Mouse (Mus musculus) kidney, adult 2 months (tissue): ENCODE data around the gene Nifk. TPM values are rescaled to one million over a fixed set of nuclear protein-coding genes. Genes with fewer than 3 reads are reported as not detected.

Experiments used
- DNase-seq: peaks from one replicate; pipeline ENCODE4 v3.0.0; 2021
- H3K27ac ChIP-seq: fragments of 200-500 bp; 2 replicates; pipeline ENCODE4 v1.5.1; 2012; ENCODE audit warnings: low read depth, low read length, control low read depth, inconsistent platforms; ENCODE audit not compliant: insufficient read depth
- H3K27me3 ChIP-seq: fragments of 200-500 bp; replicated peaks from 2 replicates; pipeline ENCODE4 v1.6.1; 2012; ENCODE audit warnings: mild to moderate bottlenecking, moderate library complexity, low read length, inconsistent platforms; ENCODE audit not compliant: control insufficient read depth, insufficient read depth
- H3K36me3 ChIP-seq: fragments of 200-500 bp; 2 replicates; pipeline ENCODE4 v1.6.1; 2012; ENCODE audit warnings: mild to moderate bottlenecking, moderate library complexity, low read length, inconsistent platforms; ENCODE audit not compliant: control insufficient read depth, insufficient read depth
- H3K4me1 ChIP-seq: fragments of 200-500 bp; 2 replicates; pipeline ENCODE4 v1.6.1; 2011; ENCODE audit warnings: low read length; ENCODE audit not compliant: control insufficient read depth, insufficient read depth
- H3K4me3 ChIP-seq: fragments of 200-500 bp; 2 replicates; pipeline ENCODE4 v1.5.1; 2011; ENCODE audit warnings: mild to moderate bottlenecking, low read depth, low read length, control low read depth; ENCODE audit not compliant: insufficient read depth
- CTCF ChIP-seq: fragments of 200-500 bp; conservative IDR thresholded peaks from 2 replicates; pipeline ENCODE4 v1.5.1; 2011; ENCODE audit warnings: low read depth, mild to moderate bottlenecking, control low read depth, low read length, moderate library complexity, mixed read lengths; ENCODE audit not compliant: insufficient read depth, insufficient read length
- POLR2A ChIP-seq: fragments of 200-500 bp; IDR thresholded peaks from one replicate; pipeline ENCODE4 v1.6.1; 2011; ENCODE audit warnings: low read depth, low read length, control low read depth
- WGBS: fragments of 180-500 bp; shearing (Covaris S2); methylation state at CpG from one replicate; pipeline ENCODE4 v1.1.7; 2018; 5-methylcytosine and 5-hydroxymethylcytosine counted together
- polyA plus RNA-seq: library from polyadenylated mRNA; depleted of rRNA; stranded (reverse); fragments of >200 nt; gene quantifications from 2 replicates; pipeline ENCODE4 v1.2.3, GENCODE M21; 2012

Nifk gene
- polyA plus RNA-seq, 1 experiment, result 8.2 TPM

GRCm38 (mm10) chr1:118310780-118311621 lies 10.6 kb upstream of the Nifk start:
- Histone ChIP-seq H3K4me3 (peak overlapping the region; percentile 72), H3K4me1 (no peaks in the 10 kb centered on the region; the same call in 1 of the 2 replicates), H3K36me3 (no peaks in the 10 kb centered on the region), H3K27ac (peak overlapping the region; percentile 98), H3K27me3 (no peaks in the 10 kb centered on the region)
- WGBS, result under 1% methylated on average over 67 of the region's 67 CpGs
- TF ChIP-seq POLR2A, result no peak
- no peak for TF ChIP-seq CTCF
- DNase-seq, result peak; percentile 91

- no peaks in the 10 kb centered on the region for H3K36me3 ChIP-seq
- H3K27me3 ChIP-seq, result no peaks in the 10 kb centered on the region
- peak within 1 kb of the TSS; percentile 98 for H3K27ac ChIP-seq
- H3K4me1 ChIP-seq, result no peaks in the 10 kb centered on the region; the same call in 1 of the 2 replicates
- TF ChIP-seq CTCF (no peak), POLR2A (no peak)
- peak within 1 kb of the TSS; percentile 72 for H3K4me3 ChIP-seq
- 41% methylated on average over 12 of the region's 12 CpGs for WGBS
- DNase-seq, result no peak
Measured at GRCm38 (mm10) chr1:118311622-118312326, 9.9 kb upstream of the Nifk start, which contains the start of gene Tsn. Gene Tsn, minus strand, starts transcription at chr1:118311739.

- 78% methylated on average over 2 of the region's 2 CpGs for whole genome bisulfite sequencing
- Histone ChIP-seq H3K27me3 (no peaks in the 10 kb centered on the region), H3K36me3 (no peaks in the 10 kb centered on the region), H3K27ac (no peak overlapping the region), H3K4me3 (no peak overlapping the region), H3K4me1 (peaks cover 6% of the 10 kb centered on the region; the same call in 1 of the 2 replicates)
- TF ChIP-seq POLR2A (no peak), CTCF (peak; percentile 37)
- DNase-seq, result peak; percentile 23
Measured at GRCm38 (mm10) chr1:118320696-118321095, 943 bp upstream of the Nifk start.

- Histone ChIP-seq H3K27ac (no peak overlapping the region), H3K36me3 (peaks cover 8% of the 10 kb centered on the region), H3K4me3 (no peak overlapping the region), H3K27me3 (no peaks in the 10 kb centered on the region), H3K4me1 (no peaks in the 10 kb centered on the region)
- WGBS, result 81% methylated on average over 9 of the region's 9 CpGs
- no peak for TF ChIP-seq CTCF
- TF ChIP-seq POLR2A, result no peak
- no peak for DNase-seq
Measured at GRCm38 (mm10) chr1:118334749-118335713, 13.4 kb downstream of the Nifk start.

GRCm38 (mm10) chr1:118335847-118336246 lies 14.2 kb downstream of the Nifk start:
- peaks cover 6% of the 10 kb centered on the region for H3K36me3 ChIP-seq
- no peak for DNase-seq
- TF ChIP-seq POLR2A, result no peak
- no peak for TF ChIP-seq CTCF
- no peak overlapping the region for H3K27ac ChIP-seq
- H3K4me1 ChIP-seq, result no peaks in the 10 kb centered on the region
- no peak overlapping the region for H3K4me3 ChIP-seq
- no peaks in the 10 kb centered on the region for H3K27me3 ChIP-seq

GRCm38 (mm10) chr1:118337921-118338320 lies 16.3 kb downstream of the Nifk start:
- Histone ChIP-seq H3K4me3 (no peak overlapping the region), H3K27ac (no peak overlapping the region), H3K36me3 (peaks cover under 1% of the 10 kb centered on the region; the same call in 1 of the 2 replicates), H3K4me1 (no peaks in the 10 kb centered on the region), H3K27me3 (no peaks in the 10 kb centered on the region)
- WGBS, result 45% methylated on average over 5 of the region's 5 CpGs
- TF ChIP-seq POLR2A, result no peak
- TF ChIP-seq CTCF, result no peak
- DNase-seq, result no peak
